Mouse (Mus musculus): ENCODE results near the gene Olfr742.

Olfr742 gene

DNA sequence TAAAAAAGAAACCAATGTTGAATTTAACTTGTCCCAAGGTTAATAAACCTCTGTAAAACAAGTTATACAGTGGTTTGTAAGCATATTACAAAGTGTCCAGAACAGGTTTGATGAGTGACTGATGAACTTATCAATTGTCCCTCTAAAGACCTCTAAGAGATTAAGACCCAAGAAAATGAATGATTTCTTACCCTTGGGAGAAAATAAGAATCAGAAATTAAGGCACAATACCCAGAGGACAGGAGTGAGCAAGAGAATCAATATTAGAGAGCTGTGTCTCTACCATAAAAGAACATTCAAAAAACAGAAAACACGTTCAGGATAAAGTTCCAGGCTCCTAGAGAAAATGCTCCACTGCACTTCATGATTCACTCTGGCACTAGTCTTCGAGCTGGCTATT lies at the start of gene Olfr742:
Gene Olfr742 (plus strand): TSS at position 301 of the 400 bp plus-strand sequence.
- DNase-seq (ENCODE audit: low spot score): no peak

DNA sequence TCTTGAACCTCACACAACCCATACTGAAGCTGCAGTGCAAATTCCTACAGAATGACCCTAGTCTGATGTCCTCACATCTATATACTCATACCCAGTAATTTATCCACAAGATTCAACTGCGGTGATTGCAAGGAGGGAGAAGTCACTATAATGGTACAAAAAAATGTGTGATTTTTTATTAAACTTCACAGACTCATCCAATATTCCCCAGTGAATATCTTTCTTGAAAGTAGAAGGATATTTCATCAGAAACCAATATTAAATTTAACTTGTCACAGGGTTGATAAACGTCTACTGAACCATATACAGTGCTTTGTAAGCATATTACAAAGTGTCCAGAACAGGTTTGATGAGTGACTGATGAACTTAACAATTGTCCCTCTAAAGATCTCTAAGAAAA lies 31.0 kb upstream of the Olfr742 start, which contains the start of gene Olfr741:
Gene Olfr741 (plus strand): TSS at position 301 of the 400 bp plus-strand sequence.
- DNase-seq (ENCODE audit: low spot score): no peak

DNA sequence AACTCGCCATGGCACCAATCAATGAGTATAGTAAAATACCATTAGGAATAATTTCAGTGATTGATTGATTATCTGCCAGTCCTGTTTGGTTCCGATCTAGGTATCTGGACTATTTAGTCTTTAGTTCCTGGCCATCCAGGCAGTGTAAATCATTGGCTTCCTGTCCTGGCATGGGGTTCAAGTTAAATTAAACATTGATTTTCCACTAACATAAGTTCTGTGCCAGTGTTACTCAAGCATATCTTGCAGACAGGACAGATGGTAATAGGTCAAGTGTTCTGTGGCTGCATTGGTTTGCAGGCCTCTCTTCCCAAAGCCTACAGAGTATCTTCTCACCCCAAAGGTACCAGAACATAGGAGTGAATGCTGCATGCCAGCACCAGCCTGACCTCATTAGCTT lies 25.0 kb upstream of the Olfr742 start:
- DNase-seq (ENCODE audit: low spot score): no peak

DNA sequence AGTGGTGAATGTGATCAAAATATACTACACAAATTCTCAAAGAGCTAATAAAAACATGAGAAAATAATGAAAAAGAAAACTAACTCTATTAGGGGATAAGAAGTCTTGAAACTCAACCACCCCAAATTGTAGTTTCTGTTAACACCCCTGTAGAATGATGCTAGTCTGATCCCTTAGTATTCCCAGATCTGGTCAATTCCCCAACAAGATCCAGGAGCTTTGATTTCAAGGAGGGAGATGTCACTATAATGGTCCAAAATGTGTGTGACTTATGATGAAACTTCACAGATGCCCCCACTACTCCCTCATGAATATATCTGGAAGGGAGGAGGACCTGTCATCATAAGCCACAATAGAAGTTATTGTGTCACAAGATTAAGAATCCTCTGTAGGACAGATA lies 18.1 kb downstream of the Olfr742 start, which contains the start of gene Olfr743:
Gene Olfr743 (plus strand): TSS at position 301 of the 400 bp plus-strand sequence.
- no peak for DNase-seq (ENCODE audit: low spot score)

DNA sequence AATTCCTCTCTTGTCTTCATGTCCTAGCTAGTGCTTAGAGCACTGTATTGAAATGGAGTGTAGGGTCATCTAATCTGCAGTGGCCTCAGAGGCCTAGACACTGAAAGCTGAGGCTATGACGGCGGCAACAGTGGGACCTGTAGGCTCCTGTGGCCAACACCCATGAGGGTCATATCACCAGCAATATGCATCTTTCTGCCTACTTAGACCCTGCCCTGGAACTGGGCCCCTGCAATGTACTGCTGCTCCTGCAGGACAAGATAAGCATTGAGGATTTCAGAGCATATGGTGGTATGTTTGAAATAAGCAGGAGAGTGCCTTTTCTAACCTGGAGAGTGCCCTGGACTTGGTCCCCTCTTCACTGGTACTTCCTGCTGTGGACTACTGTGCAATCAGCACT lies 49.3 kb downstream of the Olfr742 start:
- DNase-seq (ENCODE audit: low spot score): no peak

Data from embryo, embryonic 10 days (tissue).